Mouse (Mus musculus) spleen, adult 2 months (tissue): ENCODE results near the gene Batf. TPM values are rescaled to one million over a fixed set of nuclear protein-coding genes. Genes with fewer than 3 reads are reported as not detected.

Source experiments
- DNase-seq, 2 experiments: peaks; one replicate each; pipeline versions ENCODE4 v3.0.0 to v3.0.0-alpha.2; 2012 to 2021; ENCODE audit warnings: low spot score in 2 of 2, low read depth in 1 of 2
- H3K27ac ChIP-seq: fragments of 200-500 bp; 2 replicates; pipeline ENCODE4 v1.5.1; 2012; ENCODE audit warnings: low read length, inconsistent platforms; ENCODE audit not compliant: insufficient read depth
- H3K27me3 ChIP-seq: fragments of 200-500 bp; 2 replicates; pipeline ENCODE4 v1.6.1; 2012; ENCODE audit warnings: mild to moderate bottlenecking, moderate library complexity, low read length, inconsistent platforms; ENCODE audit not compliant: control insufficient read depth, insufficient read depth
- H3K36me3 ChIP-seq: fragments of 200-500 bp; 2 replicates; pipeline ENCODE4 v1.6.1; 2012; ENCODE audit warnings: mild to moderate bottlenecking, low read length, inconsistent platforms; ENCODE audit not compliant: control insufficient read depth, insufficient read depth
- H3K4me1 ChIP-seq: fragments of 200-500 bp; 2 replicates; pipeline ENCODE4 v1.6.1; 2011; ENCODE audit warnings: inconsistent platforms; ENCODE audit not compliant: control insufficient read depth, insufficient read depth, insufficient read length
- H3K4me3 ChIP-seq: fragments of 200-500 bp; 2 replicates; pipeline ENCODE4 v1.5.1; 2011; ENCODE audit warnings: mild to moderate bottlenecking, inconsistent platforms; ENCODE audit not compliant: insufficient read depth, insufficient read length; ENCODE audit errors: extremely low read depth
- CTCF ChIP-seq: fragments of 200-500 bp; IDR thresholded peaks from 2 replicates; pipeline ENCODE4 v1.5.1; 2011; ENCODE audit warnings: mild to moderate bottlenecking, inconsistent platforms; ENCODE audit not compliant: insufficient read depth, insufficient read length, insufficient replicate concordance; ENCODE audit errors: extremely low read depth
- POLR2A ChIP-seq: fragments of 200-500 bp; IDR thresholded peaks from 2 replicates; pipeline ENCODE4 v1.6.1; 2011; ENCODE audit warnings: low read depth, low read length, inconsistent platforms
- WGBS: fragments of 180-500 bp; shearing (Covaris S2); methylation state at CpG from one replicate; pipeline ENCODE4 v1.1.7; 2018; 5-methylcytosine and 5-hydroxymethylcytosine counted together
- polyA plus RNA-seq: library from polyadenylated mRNA; depleted of rRNA; stranded (reverse); fragments of >200 nt; gene quantifications from 2 replicates; pipeline ENCODE4 v1.2.3, GENCODE M21; 2012

Gene Batf
- polyA plus RNA-seq, 1 experiment = 15.4 TPM

DNA sequence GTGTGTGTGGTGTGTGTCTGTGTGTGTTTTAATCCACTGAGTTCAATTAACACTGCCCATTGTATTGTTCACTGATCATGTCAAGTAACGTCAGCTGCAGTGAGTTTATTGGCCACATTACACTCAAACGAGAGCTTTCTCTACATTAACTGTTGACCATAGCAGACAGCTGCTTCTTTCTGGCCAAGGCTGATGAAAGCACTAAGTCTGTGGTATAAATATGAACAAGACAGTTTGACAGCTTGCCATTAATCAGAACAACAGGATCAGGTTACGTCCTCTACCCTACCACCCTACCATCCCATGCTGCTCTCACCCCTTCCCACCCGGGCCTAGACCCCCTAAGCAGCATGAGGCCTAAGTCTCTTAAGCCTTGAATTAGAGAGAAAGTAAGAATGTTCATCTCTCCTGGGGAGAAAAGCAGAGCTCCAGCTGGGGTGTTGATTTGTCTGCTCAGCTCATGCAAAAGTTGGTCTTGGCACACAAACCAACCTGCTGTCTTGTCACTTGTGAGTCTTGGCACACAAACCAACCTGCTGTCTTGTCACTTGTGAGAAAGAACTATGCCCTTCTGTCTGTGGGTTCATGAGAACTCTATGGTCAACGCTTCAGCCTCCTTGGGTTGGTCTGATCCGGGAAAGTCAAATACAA is 13.8 kb downstream of the Batf start:
- Histone ChIP-seq H3K4me3 (no peak overlapping the region), H3K27me3 (no peaks in the 10 kb centered on the region), H3K4me1 (peaks cover 18% of the 10 kb centered on the region), H3K27ac (no peak overlapping the region), H3K36me3 (no peaks in the 10 kb centered on the region; the same call in 1 of the 2 replicates)
- no peak for DNase-seq
- TF ChIP-seq POLR2A (no peak), CTCF (no peak)
- WGBS = 91% methylated on average over 6 of the region's 6 CpGs

DNA sequence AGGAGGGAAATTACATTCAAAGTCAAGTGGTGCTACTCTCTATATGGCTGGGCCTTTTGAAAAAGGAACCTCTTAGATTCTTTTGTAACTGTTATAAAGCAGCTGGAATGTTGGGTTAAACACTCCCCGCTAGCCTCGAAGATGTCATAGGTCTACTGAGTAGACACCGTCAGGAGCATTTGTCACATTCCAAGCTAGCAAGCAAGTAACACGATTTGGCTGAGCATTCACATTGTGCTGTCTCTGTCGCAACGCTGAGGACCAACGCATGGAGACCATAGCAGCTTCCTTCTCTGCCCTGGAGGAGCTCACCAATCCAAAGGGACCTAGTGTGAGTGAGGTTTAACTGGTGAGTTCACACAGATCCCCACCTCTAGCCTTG is 14.4 kb downstream of the Batf start:
- Histone ChIP-seq H3K36me3 (no peaks in the 10 kb centered on the region; the same call in 1 of the 2 replicates), H3K27ac (no peak overlapping the region), H3K4me3 (no peak overlapping the region), H3K4me1 (peaks cover 19% of the 10 kb centered on the region), H3K27me3 (no peaks in the 10 kb centered on the region)
- no peak for TF ChIP-seq POLR2A
- 92% methylated on average over 7 of the region's 7 CpGs for WGBS
- DNase-seq = no peak

DNA sequence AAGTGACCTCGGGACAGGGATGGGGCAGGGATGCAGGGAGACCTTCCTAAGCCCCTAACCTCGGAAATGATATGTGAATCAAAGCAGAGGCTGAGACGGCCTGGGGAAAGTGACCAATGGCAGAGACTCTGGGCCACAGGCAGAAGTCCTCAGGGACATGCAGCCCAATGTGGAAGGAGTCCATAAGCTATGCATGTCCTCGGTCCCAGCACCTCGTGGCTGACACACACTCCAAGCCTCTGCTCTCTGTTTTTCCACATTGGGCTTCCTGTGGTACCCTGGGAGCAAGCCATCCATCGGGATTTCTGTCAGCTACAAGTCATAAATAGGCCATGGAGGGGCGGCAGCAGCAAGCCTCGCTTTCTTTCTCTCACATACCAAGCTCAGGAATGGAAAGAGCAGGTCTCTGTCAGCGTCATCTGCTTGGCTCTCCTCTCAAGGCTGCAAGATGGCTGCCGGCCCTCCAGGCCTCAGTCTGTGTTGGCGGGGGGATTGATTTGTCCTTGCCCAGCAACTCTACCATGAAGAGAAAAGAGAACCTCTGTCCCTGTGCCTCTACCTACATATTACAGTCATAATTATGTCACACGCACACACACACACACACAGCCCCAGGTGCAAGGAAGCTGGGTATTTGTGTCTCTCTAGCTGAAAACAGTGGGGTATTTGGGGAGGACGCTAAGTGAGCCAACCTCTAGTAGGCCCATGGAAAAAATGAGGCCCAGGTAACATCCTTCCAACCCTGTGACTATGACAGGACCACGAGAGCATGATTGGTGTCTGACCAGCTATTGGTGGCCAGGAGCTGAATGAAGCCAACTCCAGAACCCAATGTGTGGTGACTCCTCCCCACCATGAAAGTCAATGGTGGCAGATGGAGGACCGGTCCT is 15.9 kb downstream of the Batf start:
- Histone ChIP-seq H3K27ac (no peak overlapping the region), H3K4me1 (peaks cover 21% of the 10 kb centered on the region), H3K4me3 (no peak overlapping the region), H3K36me3 (no peaks in the 10 kb centered on the region; the same call in 1 of the 2 replicates), H3K27me3 (no peaks in the 10 kb centered on the region)
- no peak for DNase-seq
- WGBS = 83% methylated on average over 15 of the region's 15 CpGs
- TF ChIP-seq POLR2A (no peak), CTCF (no peak)

DNA sequence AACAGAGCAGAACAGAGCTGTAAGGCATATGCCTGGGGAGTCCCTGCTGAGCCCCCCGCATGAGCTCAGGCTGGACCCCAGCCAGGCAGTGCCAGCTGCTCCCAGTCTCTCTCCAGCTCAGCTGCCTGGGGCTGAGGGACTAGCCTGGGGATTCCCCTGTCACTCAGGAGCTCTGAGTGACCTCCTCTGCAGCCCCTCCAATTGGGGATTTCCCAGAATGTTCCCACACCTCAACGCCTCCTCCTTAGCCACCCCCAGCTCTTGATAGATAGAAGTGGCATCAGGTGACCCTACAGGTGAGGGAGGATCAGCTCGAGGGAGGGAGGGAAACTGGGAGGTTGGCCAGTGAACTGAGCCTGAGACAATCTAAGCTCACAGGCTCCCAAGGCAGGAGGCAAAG is 17.0 kb downstream of the Batf start:
- WGBS = 48% methylated on average over 3 of the region's 3 CpGs
- DNase-seq = no peak

DNA sequence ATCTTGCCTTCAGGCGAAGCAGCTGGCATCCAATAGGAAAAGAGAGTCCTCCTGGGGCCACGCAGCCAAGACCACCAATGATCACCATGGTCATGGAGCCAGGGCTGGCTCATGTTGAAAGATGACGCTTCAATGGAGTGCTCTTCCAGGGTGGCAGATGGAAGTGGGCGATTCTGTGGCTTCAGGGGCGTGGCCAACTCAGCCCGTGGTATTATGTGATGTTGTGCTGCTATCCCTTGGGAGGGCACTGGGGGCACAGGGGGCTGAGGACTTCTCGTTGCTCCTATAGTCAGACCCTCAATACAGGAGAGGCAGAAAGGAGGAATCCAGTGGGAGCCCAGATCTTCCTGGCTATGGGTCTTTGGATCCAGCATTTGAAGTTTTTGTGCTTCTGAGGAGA is 18.1 kb downstream of the Batf start:
- no peak overlapping the region for H3K4me3 ChIP-seq
- peak overlapping the region; percentile 82 for H3K27ac ChIP-seq
- 38% methylated on average over 7 of the region's 7 CpGs for whole genome bisulfite sequencing
- no peaks in the 10 kb centered on the region for H3K27me3 ChIP-seq
- H3K4me1 ChIP-seq = peaks cover 21% of the 10 kb centered on the region
- H3K36me3 ChIP-seq = peaks cover 5% of the 10 kb centered on the region
- DNase-seq = no peak
- TF ChIP-seq POLR2A (no peak), CTCF (no peak)

More for the DNA sequence above, 17.0 kb downstream of the Batf start:
- H3K27me3 ChIP-seq = no peaks in the 10 kb centered on the region
- TF ChIP-seq POLR2A = no peak
- no peak for TF ChIP-seq CTCF
- no peak overlapping the region for H3K27ac ChIP-seq
- peaks cover 21% of the 10 kb centered on the region for H3K4me1 ChIP-seq
- peaks cover 1% of the 10 kb centered on the region for H3K36me3 ChIP-seq
- no peak overlapping the region for H3K4me3 ChIP-seq

DNA sequence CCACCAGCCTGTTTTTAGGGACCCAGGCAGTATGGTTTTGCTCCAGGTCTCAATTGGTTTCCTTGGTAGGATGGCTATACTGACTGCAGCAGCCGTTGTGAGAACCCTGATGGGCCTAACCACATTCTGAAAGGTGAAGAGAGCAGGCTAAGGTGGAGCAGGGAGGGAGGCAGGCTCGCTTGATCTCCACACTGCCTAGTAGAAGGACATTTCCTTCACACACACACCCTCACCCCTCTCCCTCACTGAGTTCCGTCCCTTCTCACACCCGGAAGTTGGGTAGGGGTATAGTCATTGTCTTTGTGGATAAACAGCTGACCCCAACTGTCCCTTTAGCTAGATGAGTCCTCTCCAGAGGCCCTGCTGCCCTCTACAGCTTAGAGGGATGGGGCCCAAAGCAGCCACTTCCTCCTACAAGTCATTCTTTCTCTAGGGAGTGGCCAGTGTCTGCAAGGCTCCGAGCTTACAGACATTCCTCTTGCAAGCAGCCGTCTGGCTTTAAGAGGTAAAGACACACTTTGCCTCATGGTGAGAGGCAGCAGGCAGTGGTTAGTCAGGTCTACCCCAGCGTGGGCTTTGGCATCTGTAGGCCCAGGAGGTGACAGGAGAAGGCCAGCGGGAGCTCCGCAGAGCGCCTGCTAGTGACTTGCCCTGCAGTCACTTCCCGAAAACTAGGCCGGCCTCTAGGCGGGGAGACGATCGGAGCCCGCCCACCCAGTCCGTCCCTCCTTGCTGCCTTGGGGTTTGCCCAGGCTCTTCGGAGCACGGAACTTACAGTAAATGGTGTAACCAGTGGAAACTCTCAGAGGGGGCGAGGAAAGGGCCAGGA is 18.7 kb downstream of the Batf start:
- no peaks in the 10 kb centered on the region for H3K27me3 ChIP-seq
- TF ChIP-seq CTCF (no peak), POLR2A (peak; percentile 87)
- WGBS = 3% methylated on average over 20 of the region's 20 CpGs
- H3K36me3 ChIP-seq = peaks cover 5% of the 10 kb centered on the region
- peak overlapping the region; percentile 82 for H3K27ac ChIP-seq
- peak; percentile 52 to 78 for DNase-seq
- H3K4me3 ChIP-seq = peak overlapping the region; percentile 62
- H3K4me1 ChIP-seq = peaks cover 21% of the 10 kb centered on the region
